Mouse (Mus musculus): ENCODE measurements around the gene Spo11. TPM values are rescaled to one million over a fixed set of nuclear protein-coding genes. Genes with fewer than 3 reads are reported as not detected.

Spo11 gene
- polyA plus RNA-seq, 1 experiment: not detected

DNA sequence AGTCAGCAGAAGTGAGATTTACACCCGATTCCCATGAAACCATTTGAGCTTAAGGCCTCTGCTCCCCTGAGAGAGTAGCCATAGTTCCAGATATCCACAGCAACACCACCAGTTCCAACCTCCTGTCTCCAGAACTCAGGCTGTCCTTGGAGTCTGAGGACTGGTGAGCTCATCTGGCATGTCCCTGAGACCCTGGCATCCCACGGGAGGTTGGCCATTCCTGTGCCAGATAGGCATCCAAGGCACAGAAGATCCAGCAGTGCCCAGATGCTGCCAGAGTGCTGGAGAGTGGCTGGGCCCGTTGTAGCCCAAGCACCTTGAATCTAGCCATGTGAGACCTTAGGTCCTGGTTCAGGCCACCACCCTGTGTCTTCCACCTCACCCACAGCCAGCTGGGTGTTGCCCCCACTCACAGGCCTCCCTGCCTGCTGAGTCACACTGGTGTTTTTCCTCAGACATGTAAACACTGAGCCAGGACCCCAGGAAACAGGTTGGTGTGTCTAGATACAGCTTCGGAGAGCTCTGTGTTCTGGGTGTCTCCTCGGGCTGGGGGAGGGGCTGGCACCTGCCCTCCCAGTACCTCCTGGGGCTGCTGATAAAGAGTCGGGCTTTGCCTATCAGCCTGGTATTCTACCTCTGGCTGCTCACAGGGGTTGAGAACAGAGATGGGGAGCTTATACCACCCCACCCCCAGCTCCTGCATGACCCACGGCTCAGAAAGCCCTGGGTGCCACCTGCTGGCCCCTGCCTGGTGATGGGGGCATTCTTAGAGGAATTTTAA, 60.5 kb downstream of the Spo11 start:
- no peak overlapping the region for H3K4me3 ChIP-seq (ENCODE audit: insufficient read depth, low read length)
- H3K4me1 ChIP-seq (ENCODE audit: control insufficient read depth, insufficient read depth, low read length): no peaks in the 10 kb centered on the region
- no peak overlapping the region for H3K27ac ChIP-seq (ENCODE audit: insufficient read depth, low read depth, low read length)
- no peak for TF ChIP-seq CTCF (IDR thresholded peaks at IDR 0.05; ENCODE audit: low read depth, low read length)
- no peak for TF ChIP-seq POLR2A (IDR thresholded peaks at IDR 0.05; ENCODE audit: borderline replicate concordance, low read depth, low read length)

DNA sequence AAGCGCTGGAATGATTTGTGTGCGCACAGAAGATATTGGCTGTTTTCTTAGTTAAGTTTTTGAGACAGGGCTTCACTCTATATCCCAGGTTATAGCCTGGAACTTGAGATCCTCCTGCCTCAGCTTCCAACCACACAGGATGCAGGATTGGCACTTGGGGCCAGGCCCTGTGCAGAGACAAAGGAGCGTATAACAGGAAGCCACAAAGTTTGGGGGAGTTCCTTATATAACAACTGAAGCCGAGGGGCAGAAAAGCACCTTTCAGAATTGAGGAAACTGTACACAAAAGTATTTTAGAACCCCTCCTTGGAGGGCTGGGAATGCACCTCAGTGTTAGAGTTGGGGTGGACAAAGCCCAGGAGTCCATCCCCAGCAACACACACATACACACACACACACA, 61.5 kb downstream of the Spo11 start:
- peaks cover under 1% of the 10 kb centered on the region; the same call in 1 of the 2 replicates for H3K4me1 ChIP-seq (ENCODE audit: control insufficient read depth, insufficient read depth, low read length)
- H3K27ac ChIP-seq (ENCODE audit: insufficient read depth, low read depth, low read length): no peak overlapping the region
- TF ChIP-seq CTCF (IDR thresholded peaks at IDR 0.05; ENCODE audit: low read depth, low read length): no peak
- no peak for TF ChIP-seq POLR2A (IDR thresholded peaks at IDR 0.05; ENCODE audit: borderline replicate concordance, low read depth, low read length)
- H3K4me3 ChIP-seq (ENCODE audit: insufficient read depth, low read length): no peak overlapping the region

DNA sequence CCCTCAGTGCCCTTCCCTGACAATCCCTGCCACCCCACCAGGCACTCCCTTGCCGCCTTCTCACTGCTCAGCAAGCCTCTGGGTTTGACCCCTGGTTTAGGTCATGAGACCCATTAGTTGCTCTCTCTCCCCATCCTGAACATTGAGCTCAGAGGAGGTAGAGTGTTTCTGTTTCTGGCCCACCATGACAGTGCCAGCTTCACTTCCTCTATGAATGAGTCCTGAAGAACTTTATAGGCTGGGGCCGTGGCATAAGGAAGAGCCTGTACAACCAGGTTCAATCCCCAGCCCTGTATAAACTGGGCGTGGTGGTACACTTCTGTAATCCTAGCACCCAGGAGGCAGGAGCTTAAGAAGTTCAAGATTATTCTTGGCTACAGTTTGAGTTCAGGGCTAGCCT, 63.3 kb downstream of the Spo11 start:
- Histone ChIP-seq H3K27ac (ENCODE audit: insufficient read depth, low read depth, low read length) (no peak overlapping the region), H3K4me3 (ENCODE audit: insufficient read depth, low read length) (no peak overlapping the region), H3K4me1 (ENCODE audit: control insufficient read depth, insufficient read depth, low read length) (peaks cover 7% of the 10 kb centered on the region)
- TF ChIP-seq CTCF (IDR thresholded peaks at IDR 0.05; ENCODE audit: low read depth, low read length): no peak
- no peak for TF ChIP-seq POLR2A (IDR thresholded peaks at IDR 0.05; ENCODE audit: borderline replicate concordance, low read depth, low read length)

DNA sequence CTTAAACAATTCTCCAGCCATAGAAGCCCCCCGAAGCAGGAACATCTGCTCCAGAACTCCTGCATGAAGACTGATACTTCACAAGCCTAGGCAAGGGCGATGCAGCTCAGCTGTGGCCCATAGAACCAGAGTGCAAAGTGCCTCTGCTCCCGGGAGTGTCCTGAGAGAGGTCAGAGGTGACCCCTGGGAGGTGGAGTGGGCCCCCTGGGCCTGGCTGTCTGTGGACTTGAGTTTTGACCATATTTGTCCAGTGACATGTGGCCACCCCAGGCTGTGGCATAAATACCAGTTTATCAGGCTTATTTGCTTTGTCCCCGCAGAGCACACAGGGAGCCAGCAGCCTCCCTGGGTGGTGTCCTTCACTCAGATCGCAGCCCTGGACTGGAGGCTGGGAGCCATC, 63.7 kb downstream of the Spo11 start:
- H3K4me3 ChIP-seq (ENCODE audit: insufficient read depth, low read length): no peak overlapping the region

DNA sequence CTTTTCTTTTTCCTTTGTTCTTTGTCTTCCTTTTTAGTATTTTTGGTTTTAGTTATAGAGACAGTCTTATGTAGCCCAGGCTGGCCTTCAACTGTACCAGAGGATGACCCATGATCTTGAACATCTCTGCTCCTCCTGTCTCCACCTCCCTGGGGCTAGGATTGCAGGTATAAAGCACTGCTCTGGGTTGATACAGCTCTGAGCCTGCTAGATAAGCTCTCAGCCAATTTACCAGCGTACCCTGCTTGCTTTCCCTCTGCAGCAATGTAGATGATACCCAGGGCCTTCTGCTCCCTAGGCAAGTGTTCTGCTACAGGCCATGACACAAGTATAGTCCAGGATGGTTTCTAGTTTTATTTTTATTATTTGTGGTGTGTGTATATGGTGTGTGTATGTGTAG, 64.4 kb downstream of the Spo11 start:
- TF ChIP-seq POLR2A (IDR thresholded peaks at IDR 0.05; ENCODE audit: borderline replicate concordance, low read depth, low read length) (no peak), CTCF (IDR thresholded peaks at IDR 0.05; ENCODE audit: low read depth, low read length) (no peak)
- Histone ChIP-seq H3K4me1 (ENCODE audit: control insufficient read depth, insufficient read depth, low read length) (peaks cover 17% of the 10 kb centered on the region), H3K27ac (ENCODE audit: insufficient read depth, low read depth, low read length) (no peak overlapping the region), H3K4me3 (ENCODE audit: insufficient read depth, low read length) (no peak overlapping the region)

More for the DNA sequence above, 63.7 kb downstream of the Spo11 start:
- TF ChIP-seq CTCF (IDR thresholded peaks at IDR 0.05; ENCODE audit: low read depth, low read length) (no peak), POLR2A (IDR thresholded peaks at IDR 0.05; ENCODE audit: borderline replicate concordance, low read depth, low read length) (no peak)
- H3K4me1 ChIP-seq (ENCODE audit: control insufficient read depth, insufficient read depth, low read length): peaks cover 11% of the 10 kb centered on the region
- H3K27ac ChIP-seq (ENCODE audit: insufficient read depth, low read depth, low read length): no peak overlapping the region

DNA sequence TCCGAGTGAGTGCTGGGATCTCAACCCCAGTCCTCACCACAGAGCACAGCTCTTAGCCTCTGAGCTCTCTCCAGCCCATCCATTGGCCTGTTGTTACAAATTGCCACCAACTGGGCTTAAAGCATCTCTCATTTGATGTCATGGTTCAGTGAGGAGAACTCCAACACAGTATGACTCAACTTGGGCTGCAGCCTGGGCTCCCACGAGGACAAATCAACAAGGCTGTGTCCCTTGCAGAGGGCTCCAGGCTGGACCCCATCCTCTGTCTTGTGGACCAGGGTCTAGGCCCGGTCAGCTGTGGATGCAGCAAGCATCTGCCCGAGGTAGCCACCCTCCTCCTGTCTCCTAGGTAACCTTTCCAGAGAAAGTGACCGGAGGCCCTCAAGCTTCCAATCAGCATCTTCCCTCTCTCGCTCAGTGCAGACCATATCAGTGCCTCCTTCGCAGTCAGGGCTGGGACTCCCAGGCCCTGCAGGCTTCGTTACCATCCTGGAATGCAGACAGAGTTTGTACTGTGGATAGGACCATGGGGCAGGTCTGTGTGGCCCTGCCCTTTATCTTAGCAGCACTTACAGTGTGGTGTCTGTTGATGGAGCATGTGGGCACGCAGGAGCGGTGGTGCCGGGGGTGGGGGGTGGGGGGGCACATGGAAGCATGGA, 65.1 kb downstream of the Spo11 start:
- no peak overlapping the region for H3K27ac ChIP-seq (ENCODE audit: insufficient read depth, low read depth, low read length)
- H3K4me3 ChIP-seq (ENCODE audit: insufficient read depth, low read length): no peak overlapping the region
- no peak for TF ChIP-seq CTCF (IDR thresholded peaks at IDR 0.05; ENCODE audit: low read depth, low read length)
- no peak for TF ChIP-seq POLR2A (IDR thresholded peaks at IDR 0.05; ENCODE audit: borderline replicate concordance, low read depth, low read length)
- peaks cover 20% of the 10 kb centered on the region for H3K4me1 ChIP-seq (ENCODE audit: control insufficient read depth, insufficient read depth, low read length)

Other genes starting within 250 kb of the Spo11 start
- not detected in 2 replicates for gene Bmp7, start 37.4 kb upstream of the Spo11 start, polyA plus RNA-seq (2012; ENCODE audit: insufficient read depth, insufficient read length, missing spikeins)
- 28.4 and 30.4 TPM in 2 replicates for gene Rae1, start 22.4 kb downstream of the Spo11 start, polyA plus RNA-seq (2012; ENCODE audit: insufficient read depth, insufficient read length, missing spikeins)
- gene Rbm38, start 42.8 kb downstream of the Spo11 start, polyA plus RNA-seq (2012; ENCODE audit: insufficient read depth, insufficient read length, missing spikeins): 14.6 and 16.3 TPM in 2 replicates
- not detected in 2 replicates for gene Ctcfl, start 141.8 kb downstream of the Spo11 start, polyA plus RNA-seq (2012; ENCODE audit: insufficient read depth, insufficient read length, missing spikeins)
- gene Pck1, start 175.3 kb downstream of the Spo11 start, polyA plus RNA-seq (2012; ENCODE audit: insufficient read depth, insufficient read length, missing spikeins): 0.58 TPM in 1 of 2 replicates, not detected in the other
- gene Zbp1, start 241.2 kb downstream of the Spo11 start, polyA plus RNA-seq (2012; ENCODE audit: insufficient read depth, insufficient read length, missing spikeins): 58.1 and 68.4 TPM in 2 replicates